Mouse (Mus musculus) erythroblast, embryonic 14.5 days (primary cell): ENCODE results near the gene Gucy2d. TPM values are rescaled to one million over a fixed set of nuclear protein-coding genes. Genes with fewer than 3 reads are reported as not detected.

Experiments used
- H3K27me3 ChIP-seq: 2 replicates; pipeline ENCODE4 v1.6.1; 2012; ENCODE audit warnings: inconsistent platforms; ENCODE audit not compliant: control insufficient read depth
- H3K36me3 ChIP-seq: 2 replicates; pipeline ENCODE4 v1.6.1; 2012; ENCODE audit warnings: mild to moderate bottlenecking, inconsistent platforms; ENCODE audit not compliant: control insufficient read depth
- H3K4me1 ChIP-seq: 2 replicates; pipeline ENCODE4 v1.6.1; 2012; ENCODE audit warnings: inconsistent platforms; ENCODE audit not compliant: control insufficient read depth
- H3K4me3 ChIP-seq: replicated peaks from 2 replicates; pipeline ENCODE3; 2012; ENCODE audit warnings: moderate library complexity, mild to moderate bottlenecking, inconsistent platforms
- H3K9me3 ChIP-seq: 2 replicates; pipeline ENCODE4 v1.6.1; 2012; ENCODE audit warnings: low read length, inconsistent platforms, mixed read lengths; ENCODE audit not compliant: control insufficient read depth
- GATA1 ChIP-seq: IDR thresholded peaks from 2 replicates; pipeline ENCODE4 v1.6.1; 2012; ENCODE audit warnings: low read length, inconsistent platforms, mixed read lengths
- TAL1 ChIP-seq: IDR thresholded peaks from 3 replicates; pipeline ENCODE4 v1.6.1; 2012; ENCODE audit warnings: low read length, inconsistent platforms, mixed read lengths
- polyA plus RNA-seq: library from polyadenylated mRNA; stranded (reverse); fragments of >175 nt; gene quantifications from 2 replicates; pipeline ENCODE4 v1.2.3, GENCODE M21; 2012

Gucy2d gene
- polyA plus RNA-seq = not detected in 2 replicates

DNA sequence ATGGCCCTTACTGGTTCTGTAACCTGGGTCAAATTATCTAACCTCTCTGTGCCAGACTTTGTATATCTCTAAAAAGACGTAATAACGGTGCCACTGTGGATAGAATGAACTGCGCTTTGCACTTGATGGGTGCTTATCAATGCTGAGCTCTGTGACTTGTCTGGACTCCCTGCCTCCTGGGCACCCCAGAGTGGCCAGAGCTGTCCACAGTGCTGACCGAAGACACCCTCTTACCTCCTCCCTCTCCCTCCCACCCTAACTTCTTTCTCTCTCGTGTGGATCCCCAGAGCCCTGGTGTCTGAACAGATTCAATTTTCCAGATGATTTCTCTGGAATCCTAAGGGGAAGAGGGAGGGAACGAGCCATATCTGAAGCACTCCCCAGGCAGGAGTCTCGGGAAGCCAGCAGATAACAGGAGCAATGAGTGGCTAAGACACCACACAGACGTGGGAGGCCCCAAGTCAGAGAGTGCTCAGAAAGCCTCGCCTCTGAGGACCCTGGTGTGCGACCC is at the start of gene Gucy2d:
TSS of gene Gucy2d (plus strand) at position 461 of the 511 bp plus-strand sequence.
- no peaks in the 10 kb centered on the region for H3K9me3 ChIP-seq
- H3K4me1 ChIP-seq = no peaks in the 10 kb centered on the region
- TF ChIP-seq TAL1 (no peak), GATA1 (no peak)
- no peaks in the 10 kb centered on the region; the same call in 1 of the 2 replicates for H3K27me3 ChIP-seq
- no peak within 1 kb of the TSS for H3K4me3 ChIP-seq
- H3K36me3 ChIP-seq = no peaks in the 10 kb centered on the region

DNA sequence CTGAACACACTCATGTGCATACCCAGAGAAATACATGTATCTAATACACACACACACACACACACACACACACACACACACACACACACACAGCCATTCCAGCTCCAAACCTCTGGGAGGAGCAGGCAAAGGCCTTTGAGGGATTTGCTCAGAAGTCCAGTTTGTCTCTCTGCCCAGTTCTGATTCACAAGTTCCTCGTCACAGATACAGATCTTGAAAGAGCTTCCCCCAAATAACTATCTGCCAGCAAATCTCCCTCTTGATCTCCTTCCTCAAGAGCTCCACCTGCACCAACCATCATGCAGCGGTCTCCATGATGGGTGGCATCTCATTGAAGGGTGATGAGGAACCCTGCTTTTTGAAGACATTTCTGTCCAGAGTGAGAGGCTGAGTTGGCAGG is 49.7 kb upstream of the Gucy2d start:
- Histone ChIP-seq H3K27me3 (no peaks in the 10 kb centered on the region), H3K4me1 (no peaks in the 10 kb centered on the region), H3K36me3 (no peaks in the 10 kb centered on the region), H3K4me3 (no peak overlapping the region), H3K9me3 (no peaks in the 10 kb centered on the region)
- TF ChIP-seq GATA1 (no peak), TAL1 (no peak)

DNA sequence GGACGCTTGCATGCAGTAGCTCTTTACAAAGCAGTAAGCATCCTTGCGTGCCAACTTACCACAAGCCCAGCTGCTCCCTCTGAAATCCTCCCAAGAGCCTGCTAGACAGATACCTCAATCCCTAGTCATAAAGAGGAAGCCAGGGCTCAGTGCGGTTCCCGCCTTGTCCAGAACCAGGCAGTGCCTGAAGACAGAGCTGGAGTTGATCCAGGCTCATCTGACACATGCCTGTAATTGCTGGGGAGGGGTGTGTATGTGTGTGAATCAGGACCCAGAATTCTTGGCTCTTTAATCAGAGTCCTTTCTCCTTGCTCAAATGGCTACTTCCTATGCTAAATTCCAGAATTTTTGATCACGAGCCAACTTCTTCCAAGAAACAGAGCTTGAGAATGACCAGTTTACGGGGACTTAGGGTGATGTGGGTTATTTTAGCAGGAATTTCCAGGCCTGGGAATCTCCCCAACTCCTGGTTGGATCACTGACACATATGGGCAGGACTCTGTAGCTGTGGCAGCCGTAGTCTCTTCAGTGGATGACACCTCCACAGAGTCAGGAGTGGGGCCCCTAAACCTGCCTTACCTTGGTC is 48.8 kb upstream of the Gucy2d start:
- H3K4me3 ChIP-seq = no peak overlapping the region
- H3K27me3 ChIP-seq = no peaks in the 10 kb centered on the region
- TF ChIP-seq TAL1 = no peak
- TF ChIP-seq GATA1 = no peak

GRCm38 (mm10) chr7:98392466-98393201 is 47.6 kb upstream of the Gucy2d start:
- no peaks in the 10 kb centered on the region for H3K9me3 ChIP-seq
- no peaks in the 10 kb centered on the region for H3K36me3 ChIP-seq
- no peak overlapping the region for H3K4me3 ChIP-seq
- no peak for TF ChIP-seq GATA1
- no peak for TF ChIP-seq TAL1
- no peaks in the 10 kb centered on the region for H3K27me3 ChIP-seq
- H3K4me1 ChIP-seq = no peaks in the 10 kb centered on the region

More for the DNA sequence above, 48.8 kb upstream of the Gucy2d start:
- Histone ChIP-seq H3K4me1 (no peaks in the 10 kb centered on the region), H3K9me3 (no peaks in the 10 kb centered on the region), H3K36me3 (no peaks in the 10 kb centered on the region)

DNA sequence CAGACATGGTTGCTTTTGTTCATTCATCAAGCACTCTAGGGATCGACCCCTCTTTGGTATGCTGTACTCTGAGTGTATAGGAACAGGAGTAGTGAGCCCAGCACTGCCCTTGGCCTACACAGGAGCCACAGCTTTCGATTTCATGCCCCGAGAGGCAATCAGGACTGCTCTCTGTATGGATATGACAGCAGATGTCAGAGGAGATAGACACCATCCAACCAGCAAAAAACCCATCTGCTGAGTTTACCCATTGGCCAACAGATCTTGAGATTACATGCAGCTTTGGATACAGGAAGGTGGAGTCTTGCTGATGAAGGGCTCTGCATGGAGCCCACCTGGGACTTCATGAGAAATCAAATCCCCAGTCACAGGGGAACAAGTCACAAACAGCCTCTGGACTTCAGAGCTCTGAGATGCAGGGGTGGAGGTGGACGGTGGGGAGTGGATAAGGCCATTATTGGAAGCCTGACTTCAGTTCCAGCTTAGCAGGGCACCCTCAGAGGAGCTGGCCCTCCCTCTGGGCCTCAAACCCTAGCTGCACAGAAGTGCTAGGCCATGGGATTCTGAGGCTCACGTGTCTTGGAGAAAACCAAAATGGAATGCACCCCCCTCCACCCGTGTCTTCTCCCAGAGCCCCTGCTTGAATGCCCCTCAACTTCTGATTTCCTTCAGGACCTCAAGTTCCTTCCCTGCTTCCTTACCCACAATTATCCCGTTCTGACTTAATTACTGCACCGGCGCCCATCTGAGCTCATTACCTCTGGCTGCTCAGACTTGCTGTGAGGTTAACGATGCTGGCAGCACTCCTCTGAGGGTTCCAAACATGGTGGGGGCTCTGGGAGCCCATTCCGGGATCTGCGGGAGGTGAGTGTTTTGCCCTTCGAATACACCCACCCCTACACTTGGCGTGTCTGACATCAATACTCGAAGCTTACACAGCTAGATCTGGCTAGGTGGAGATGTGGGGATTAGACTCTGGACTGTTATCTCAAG is 37.3 kb upstream of the Gucy2d start:
- Histone ChIP-seq H3K9me3 (no peaks in the 10 kb centered on the region), H3K36me3 (no peaks in the 10 kb centered on the region), H3K4me3 (no peak overlapping the region), H3K27me3 (no peaks in the 10 kb centered on the region), H3K4me1 (no peaks in the 10 kb centered on the region)
- TF ChIP-seq TAL1 (no peak), GATA1 (no peak)

DNA sequence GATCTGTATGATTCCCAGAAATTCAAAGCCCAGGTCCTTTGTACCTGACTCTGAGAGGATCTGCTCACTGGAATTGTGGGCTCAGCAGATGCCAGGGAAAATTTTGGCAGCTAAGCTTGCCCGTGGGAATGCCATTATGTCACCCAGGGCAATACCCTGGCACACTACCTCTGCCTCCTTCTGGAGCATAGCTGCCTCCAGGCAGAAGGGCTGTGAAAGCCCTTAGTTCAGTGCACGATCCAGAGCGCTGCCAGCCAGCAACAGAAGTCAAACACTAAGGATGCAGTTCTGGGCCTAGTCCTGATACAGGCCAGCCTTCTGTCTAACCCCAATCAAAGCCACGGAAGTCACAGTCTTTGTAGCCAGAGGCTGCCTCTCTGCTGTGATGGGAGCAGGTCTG is 36.2 kb upstream of the Gucy2d start:
- no peak for TF ChIP-seq TAL1
- no peak for TF ChIP-seq GATA1
- H3K4me3 ChIP-seq = no peak overlapping the region
- H3K36me3 ChIP-seq = no peaks in the 10 kb centered on the region
- H3K9me3 ChIP-seq = no peaks in the 10 kb centered on the region
- no peaks in the 10 kb centered on the region for H3K4me1 ChIP-seq
- no peaks in the 10 kb centered on the region for H3K27me3 ChIP-seq

GRCm38 (mm10) chr7:98407615-98408014 is 32.6 kb upstream of the Gucy2d start:
- Histone ChIP-seq H3K4me3 (no peak overlapping the region), H3K4me1 (no peaks in the 10 kb centered on the region), H3K9me3 (no peaks in the 10 kb centered on the region), H3K27me3 (no peaks in the 10 kb centered on the region), H3K36me3 (no peaks in the 10 kb centered on the region)
- TF ChIP-seq GATA1 (no peak), TAL1 (no peak)

- H3K4me1 ChIP-seq = no peaks in the 10 kb centered on the region
- TF ChIP-seq GATA1 (no peak), TAL1 (no peak)
- no peaks in the 10 kb centered on the region for H3K27me3 ChIP-seq
- H3K9me3 ChIP-seq = no peaks in the 10 kb centered on the region
- no peaks in the 10 kb centered on the region for H3K36me3 ChIP-seq
- H3K4me3 ChIP-seq = no peak overlapping the region
These were observed 27.1 kb upstream of the Gucy2d start for GRCm38 (mm10) chr7:98413115-98413514.
